Mouse (Mus musculus) lung, postnatal 4 days (tissue): ENCODE data around the gene Tex101.
"Not testable (repeated sequence)": the region's sequence is repeated elsewhere in the genome, so short reads cannot be mapped to it uniquely, and the experiment has no call there.

Experiments used
- DNase-seq, 2 experiments: peaks; one replicate each; pipeline ENCODE4 v3.0.0; 2021

The Tex101 gene

DNA sequence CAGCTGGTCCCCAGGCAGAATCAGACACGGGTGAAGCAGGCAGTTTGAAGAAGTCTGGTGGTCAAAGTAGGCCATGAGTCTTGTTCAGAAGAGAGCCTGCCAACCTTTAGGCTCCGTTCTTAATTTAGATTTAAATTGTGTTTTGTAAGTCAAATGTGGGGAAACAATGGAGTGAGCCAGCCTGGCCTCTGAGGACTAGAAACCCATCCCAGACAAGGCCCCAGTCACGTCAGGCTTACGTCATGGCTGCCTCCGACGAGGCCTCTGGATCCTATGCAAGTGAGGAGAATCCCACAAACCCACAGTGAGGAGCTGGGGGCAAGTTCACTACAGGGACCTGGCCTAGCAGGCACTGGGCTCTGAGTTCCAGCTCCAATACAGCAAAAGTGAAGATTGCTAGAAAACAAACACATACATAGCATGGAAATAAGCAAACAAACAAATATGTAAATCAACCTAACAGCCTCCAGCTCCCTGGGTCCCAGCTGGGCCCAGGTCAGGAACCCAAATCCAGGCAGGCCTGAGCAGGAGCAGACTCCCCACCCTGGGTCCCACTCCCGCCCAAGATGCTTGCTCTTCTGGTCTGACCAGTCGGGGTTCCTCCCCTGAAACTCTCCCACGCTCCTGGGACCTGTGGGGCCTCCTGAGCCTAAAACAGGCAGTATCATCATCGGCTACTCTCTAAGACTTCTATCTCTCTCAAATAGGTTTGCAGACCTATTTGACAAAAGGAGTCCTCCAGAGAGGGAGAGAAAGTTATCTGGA lies 46.2 kb downstream of the Tex101 start:
- no peak for DNase-seq

DNA sequence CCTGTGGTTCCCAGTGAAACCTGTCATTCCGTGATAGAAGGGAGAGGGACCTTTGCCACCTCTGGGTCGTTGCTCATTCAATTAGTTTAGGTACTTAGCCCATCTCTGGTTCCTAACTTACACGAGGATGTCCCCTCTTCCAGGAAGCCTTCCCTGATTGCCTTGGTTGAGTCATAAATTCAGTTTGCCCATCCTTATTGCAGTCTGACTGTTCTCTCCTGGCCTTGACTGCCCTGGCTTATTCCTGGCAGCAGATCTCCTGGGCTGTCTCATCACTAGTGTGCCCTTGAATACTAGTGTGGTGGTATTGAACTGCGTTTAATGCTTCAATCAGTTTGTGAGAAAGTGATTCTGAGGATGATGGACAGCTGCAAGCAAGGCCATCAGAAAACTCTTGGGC lies 46.8 kb downstream of the Tex101 start:
- no peak for DNase-seq

DNA sequence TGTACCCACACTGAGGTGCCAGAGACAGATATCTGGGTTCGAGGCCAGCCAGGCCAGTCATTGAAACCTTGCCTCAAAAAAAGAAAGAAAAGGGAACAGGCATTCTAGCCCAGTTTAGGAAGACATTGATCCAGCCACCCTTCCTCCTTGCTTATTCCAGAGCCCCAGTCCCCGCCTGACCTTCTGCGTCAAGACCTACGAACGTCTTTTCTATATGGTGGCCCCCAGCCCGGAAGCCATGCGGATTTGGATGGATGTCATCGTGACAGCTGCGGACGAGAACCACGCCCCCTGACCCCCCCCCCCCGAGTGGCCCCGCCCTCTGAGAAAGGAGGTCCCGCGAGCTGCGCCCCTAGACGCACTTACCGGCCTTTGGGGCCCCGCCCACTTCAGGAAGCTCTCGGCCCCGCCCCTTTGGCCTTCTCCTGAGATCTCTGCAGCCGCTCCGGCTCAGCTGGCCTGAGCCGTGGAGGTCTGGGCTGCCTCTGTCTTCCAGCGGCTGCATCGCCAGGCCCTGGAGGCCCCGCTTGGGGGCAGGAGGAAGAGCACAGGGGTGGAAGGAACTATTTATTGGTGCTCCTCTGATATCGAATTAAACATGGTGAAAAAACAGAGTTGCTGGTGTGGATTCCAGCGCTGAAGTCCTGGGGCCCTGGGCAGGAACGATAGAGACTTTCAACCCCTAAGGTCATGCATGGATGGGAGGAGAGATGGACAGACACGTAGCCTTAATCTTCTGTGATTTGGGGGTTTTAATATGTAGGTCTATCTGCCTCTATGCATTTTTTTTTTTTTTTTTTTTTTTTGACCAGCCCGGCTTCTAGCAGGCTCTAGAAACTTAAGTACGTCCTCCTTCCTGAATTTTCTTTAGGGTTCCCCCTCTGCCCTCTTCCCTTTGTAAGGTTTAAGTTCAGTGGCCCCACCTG lies 47.5 kb downstream of the Tex101 start:
- DNase-seq, result peak; percentile 88 to 92

DNA sequence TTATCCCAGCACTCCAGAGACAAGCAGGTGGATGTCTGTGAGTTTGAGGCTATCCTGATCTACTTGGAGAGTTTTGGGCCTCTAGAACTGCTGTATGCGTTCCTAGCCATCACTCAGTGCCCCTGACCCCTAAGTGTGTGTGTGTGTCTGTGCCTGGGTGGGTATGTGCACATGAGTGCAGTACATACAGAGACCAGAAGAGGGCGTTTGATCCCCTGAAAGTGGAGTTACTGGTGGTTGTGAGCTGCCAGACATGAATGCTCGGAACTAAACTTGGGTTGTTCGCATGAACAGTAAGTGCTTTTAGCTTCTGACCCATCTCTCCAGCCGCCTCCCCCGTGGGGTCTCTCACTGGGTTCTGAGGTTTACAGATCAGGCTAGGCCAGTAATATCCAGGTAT lies 53.5 kb downstream of the Tex101 start:
- no peak for DNase-seq

DNA sequence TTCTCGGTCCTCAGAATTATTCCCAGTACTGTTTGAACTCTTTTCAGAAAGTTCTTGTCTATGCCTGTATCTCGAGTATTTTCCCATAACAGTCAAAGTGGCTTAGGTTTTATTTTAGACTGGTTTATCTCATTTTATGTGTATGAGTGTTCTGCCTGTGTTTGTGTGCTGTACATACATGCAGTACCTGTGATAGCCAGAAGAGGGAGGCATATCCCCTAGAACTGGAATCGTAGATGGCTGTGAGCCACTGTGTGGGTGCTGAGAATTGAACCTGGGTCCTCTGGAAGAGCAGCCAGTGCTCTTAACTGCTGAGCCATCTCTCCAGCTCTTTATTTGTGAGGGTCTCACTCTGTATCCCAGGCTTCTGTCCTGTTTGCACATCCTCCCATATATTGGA lies 55.3 kb downstream of the Tex101 start:
- DNase-seq, result no peak

DNA sequence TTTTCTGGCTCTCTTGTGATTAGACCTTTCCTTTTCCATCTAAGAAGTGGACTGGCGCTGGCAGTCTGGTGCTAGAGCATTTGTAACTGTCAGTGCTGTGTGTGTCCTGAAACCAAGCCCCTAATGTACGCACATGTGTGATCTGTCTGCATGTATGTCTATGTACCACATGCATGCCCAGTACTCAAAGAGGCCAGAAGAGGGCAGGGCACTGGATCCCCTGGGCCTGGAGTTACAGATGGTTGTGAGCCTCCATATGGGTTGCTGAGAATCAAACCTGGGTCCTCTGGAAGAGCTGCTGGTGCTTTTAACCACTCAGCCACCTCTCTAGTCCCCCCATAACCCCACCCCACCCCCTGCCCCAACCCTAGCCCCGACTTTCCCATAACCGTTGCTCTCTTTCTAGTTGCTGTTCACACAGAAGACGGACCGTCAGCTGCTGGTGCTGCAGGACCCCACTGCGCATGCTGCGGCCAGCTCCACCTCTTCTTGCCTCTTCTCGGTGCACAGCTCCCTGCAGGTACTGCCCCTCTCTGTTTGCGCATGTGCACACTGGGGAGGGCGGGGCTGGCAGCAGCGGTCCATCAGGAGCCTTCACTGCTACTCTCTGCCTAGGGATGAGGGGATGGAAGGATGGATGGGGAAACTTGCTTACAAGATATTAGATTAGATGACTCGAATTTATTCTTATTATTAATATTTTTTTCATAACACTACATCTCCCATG lies 56.6 kb downstream of the Tex101 start:
- DNase-seq, result no peak

DNA sequence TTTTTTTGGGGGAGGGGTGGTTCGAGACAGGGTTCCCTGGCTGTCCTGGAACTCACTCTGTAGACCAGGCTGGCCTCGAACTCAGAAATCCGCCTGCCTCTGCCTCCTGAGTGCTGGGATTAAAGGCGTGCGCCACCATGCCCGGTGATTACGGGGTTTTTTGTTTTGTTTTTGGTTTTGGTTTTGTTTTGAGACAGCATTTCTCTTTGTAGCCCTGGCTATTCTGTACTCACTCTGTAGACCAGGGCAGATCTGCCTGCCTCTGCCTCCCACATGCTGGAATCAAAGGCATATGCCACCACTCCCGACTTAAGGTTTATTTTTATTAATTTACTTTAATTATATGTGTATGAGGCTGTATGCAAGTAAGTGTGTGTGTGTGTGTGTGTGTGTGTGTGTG lies 58.1 kb downstream of the Tex101 start:
- not testable (repeated sequence) for DNase-seq
